Mouse (Mus musculus): Measurements from ENCODE around the gene Thtpa.

The Thtpa gene

GRCm38 (mm10) chr14:55094704-55095231 lies at the start of gene Thtpa:
Gene Thtpa (plus strand): TSS chr14:55094784.
- DNase-seq (ENCODE audit: extremely low read depth, low read depth): peak; percentile 60

GRCm38 (mm10) chr14:55047971-55048531 lies 46.5 kb upstream of the Thtpa start:
- no peak for DNase-seq (ENCODE audit: extremely low read depth, low read depth)

GRCm38 (mm10) chr14:55052496-55052895 lies 42.1 kb upstream of the Thtpa start:
- no peak for DNase-seq (ENCODE audit: extremely low read depth, low read depth)

- no peak for DNase-seq (ENCODE audit: extremely low read depth, low read depth)
Observed at GRCm38 (mm10) chr14:55053050-55053449, 41.5 kb upstream of the Thtpa start.

- no peak for DNase-seq (ENCODE audit: extremely low read depth, low read depth)
Observed at GRCm38 (mm10) chr14:55053708-55054190, 40.8 kb upstream of the Thtpa start.

GRCm38 (mm10) chr14:55054191-55054749 lies 40.3 kb upstream of the Thtpa start:
- DNase-seq (ENCODE audit: extremely low read depth, low read depth): no peak

- no peak for DNase-seq (ENCODE audit: extremely low read depth, low read depth)
Observed at GRCm38 (mm10) chr14:55055167-55055834, 39.3 kb upstream of the Thtpa start.

GRCm38 (mm10) chr14:55059009-55059408 lies 35.6 kb upstream of the Thtpa start:
- no peak for DNase-seq (ENCODE audit: extremely low read depth, low read depth)

GRCm38 (mm10) chr14:55059931-55060330 lies 34.7 kb upstream of the Thtpa start:
- DNase-seq (ENCODE audit: extremely low read depth, low read depth): no peak

GRCm38 (mm10) chr14:55061845-55062244 lies 32.7 kb upstream of the Thtpa start:
- DNase-seq (ENCODE audit: extremely low read depth, low read depth): no peak

- peak; percentile 72 for DNase-seq (ENCODE audit: extremely low read depth, low read depth)
Observed at GRCm38 (mm10) chr14:55062626-55063025, 32.0 kb upstream of the Thtpa start.

- DNase-seq (ENCODE audit: extremely low read depth, low read depth): no peak
Observed at GRCm38 (mm10) chr14:55063117-55063516, 31.5 kb upstream of the Thtpa start.

GRCm38 (mm10) chr14:55063581-55064381 lies 30.8 kb upstream of the Thtpa start:
- no peak for DNase-seq (ENCODE audit: extremely low read depth, low read depth)

GRCm38 (mm10) chr14:55064481-55065370 lies 29.9 kb upstream of the Thtpa start:
- no peak for DNase-seq (ENCODE audit: extremely low read depth, low read depth)

- DNase-seq (ENCODE audit: extremely low read depth, low read depth): no peak
Observed at GRCm38 (mm10) chr14:55065391-55065790, 29.2 kb upstream of the Thtpa start.

GRCm38 (mm10) chr14:55066042-55066441 lies 28.5 kb upstream of the Thtpa start:
- DNase-seq (ENCODE audit: extremely low read depth, low read depth): no peak

- DNase-seq (ENCODE audit: extremely low read depth, low read depth): no peak
Observed at GRCm38 (mm10) chr14:55071756-55072155, 22.8 kb upstream of the Thtpa start.

GRCm38 (mm10) chr14:55074416-55074815 lies 20.2 kb upstream of the Thtpa start:
- no peak for DNase-seq (ENCODE audit: extremely low read depth, low read depth)

GRCm38 (mm10) chr14:55076224-55076623 lies 18.4 kb upstream of the Thtpa start:
- DNase-seq (ENCODE audit: extremely low read depth, low read depth): no peak

- DNase-seq (ENCODE audit: extremely low read depth, low read depth): no peak
Observed at GRCm38 (mm10) chr14:55076956-55077355, 17.6 kb upstream of the Thtpa start.
